Mouse (Mus musculus) myocyte (in vitro differentiated cells): ENCODE measurements at regions not wholly inside any gene's neighbourhood (a gene's known extent, or its start where the extent isn't known, plus 50 kb on each side); places are given as distances from the start of the nearest gene placed in this dataset.

Experiments used
- H3K27me3 ChIP-seq: one replicate; pipeline ENCODE4 v1.6.1; 2011; ENCODE audit not compliant: control insufficient read depth, insufficient read depth, insufficient read length
- H3K36me3 ChIP-seq: one replicate; pipeline ENCODE4 v1.6.1; 2011; ENCODE audit not compliant: control insufficient read depth, insufficient read depth
- H3K4me2 ChIP-seq: one replicate; pipeline ENCODE4 v1.6.1; 2011; ENCODE audit warnings: low read depth, control low read depth
- H3K4me3 ChIP-seq: one replicate; pipeline ENCODE4 v1.5.1; 2011; ENCODE audit warnings: mild to moderate bottlenecking, control low read depth, moderate library complexity
- H3K79me2 ChIP-seq: one replicate; pipeline ENCODE4 v1.6.1; 2011; ENCODE audit not compliant: control insufficient read depth, insufficient read depth
- H3ac ChIP-seq: one replicate; pipeline ENCODE4 v1.6.1; 2011; ENCODE audit not compliant: control insufficient read depth, insufficient read length
- CEBPB ChIP-seq: IDR thresholded peaks from 2 replicates; pipeline ENCODE4 v1.6.1; 2011; ENCODE audit warnings: mild to moderate bottlenecking, moderate library complexity; ENCODE audit not compliant: poor library complexity, insufficient read depth, severe bottlenecking
- E2F4 ChIP-seq: IDR thresholded peaks from one replicate; pipeline ENCODE4 v1.6.1; 2011; ENCODE audit warnings: mild to moderate bottlenecking, control low read depth, moderate library complexity; ENCODE audit not compliant: insufficient read depth
- MAX ChIP-seq: IDR thresholded peaks from one replicate; pipeline ENCODE4 v1.6.1; 2011; ENCODE audit warnings: low read depth, mild to moderate bottlenecking, control low read depth
- MYOD1 ChIP-seq, 3 experiments: IDR thresholded peaks; one replicate each; pipeline ENCODE4 v1.6.1; 2011; ENCODE audit warnings: control low read depth in 2 of 3, low read depth in 2 of 3, mild to moderate bottlenecking in 2 of 3, moderate library complexity in 1 of 3; ENCODE audit not compliant: insufficient read length in 2 of 3, control insufficient read depth in 1 of 3
- MYOG ChIP-seq, 3 experiments: IDR thresholded peaks; one replicate each; pipeline ENCODE4 v1.6.1; 2011; ENCODE audit warnings: control low read depth in 2 of 3, low read depth in 2 of 3, mild to moderate bottlenecking in 2 of 3; ENCODE audit not compliant: insufficient read length in 2 of 3, control insufficient read depth in 1 of 3, insufficient read depth in 1 of 3
- POLR2A ChIP-seq: IDR thresholded peaks from one replicate; pipeline ENCODE4 v1.6.1; 2011; ENCODE audit warnings: low read depth, mild to moderate bottlenecking, control low read depth, moderate library complexity; ENCODE audit not compliant: insufficient read length
- POLR2AphosphoS2 ChIP-seq: IDR thresholded peaks from one replicate; pipeline ENCODE4 v1.6.1; 2011; ENCODE audit warnings: low read depth, control low read depth; ENCODE audit not compliant: insufficient read length
- REST ChIP-seq: IDR thresholded peaks from one replicate; pipeline ENCODE4 v1.6.1; 2011; ENCODE audit warnings: mild to moderate bottlenecking, control low read depth, moderate library complexity; ENCODE audit not compliant: insufficient read depth, insufficient read length
- SRF ChIP-seq: IDR thresholded peaks from one replicate; pipeline ENCODE4 v1.6.1; 2011; ENCODE audit warnings: low read depth; ENCODE audit not compliant: control insufficient read depth, insufficient read length
- TCF12 ChIP-seq: IDR thresholded peaks from one replicate; pipeline ENCODE4 v1.6.1; 2011; ENCODE audit warnings: mild to moderate bottlenecking, control low read depth; ENCODE audit not compliant: poor library complexity, insufficient read depth, severe bottlenecking
- TCF3 ChIP-seq: IDR thresholded peaks from one replicate; pipeline ENCODE4 v1.6.1; 2011; ENCODE audit warnings: low read depth, control low read depth; ENCODE audit not compliant: insufficient read length
- USF1 ChIP-seq: IDR thresholded peaks from one replicate; pipeline ENCODE4 v1.6.1; 2011; ENCODE audit warnings: low read depth, mild to moderate bottlenecking, control low read depth, moderate library complexity

GRCm38 (mm10) chr4:52265196-52265595, 173.8 kb upstream of the Smc2 start:
- TF ChIP-seq TCF12 = no peak
- no peak for TF ChIP-seq TCF3
- TF ChIP-seq REST = no peak
- no peak for TF ChIP-seq MYOD1 (IDR thresholded peaks at IDR 0.05; ENCODE audit: control insufficient read depth in 1 of 3, insufficient read length in 2 of 3, low read depth in 2 of 3)
- TF ChIP-seq USF1 = no peak
- TF ChIP-seq POLR2A = no peak

GRCm38 (mm10) chr4:52282458-52282857, 156.6 kb upstream of the Smc2 start:
- H3K27me3 ChIP-seq = no peaks in the 10 kb centered on the region
- no peaks in the 10 kb centered on the region for H3K36me3 ChIP-seq
- no peak overlapping the region for H3ac ChIP-seq
- no peak for TF ChIP-seq REST
- no peak for TF ChIP-seq MYOG (IDR thresholded peaks at IDR 0.05; ENCODE audit: control insufficient read depth in 1 of 3, insufficient read depth in 1 of 3, insufficient read length in 2 of 3, low read depth in 2 of 3)
- no peak for TF ChIP-seq SRF
- TF ChIP-seq MAX = no peak
- no peak for TF ChIP-seq USF1
- TF ChIP-seq E2F4 = no peak
- TF ChIP-seq MYOD1 (IDR thresholded peaks at IDR 0.05; ENCODE audit: control insufficient read depth in 1 of 3, insufficient read length in 2 of 3, low read depth in 2 of 3) = no peak
- no peak for TF ChIP-seq CEBPB
- TF ChIP-seq TCF3 = no peak
- no peak for TF ChIP-seq TCF12
- no peak for TF ChIP-seq POLR2A
- TF ChIP-seq POLR2AphosphoS2 = no peak
- no peak overlapping the region for H3K4me2 ChIP-seq
- H3K79me2 ChIP-seq = no peaks in the 10 kb centered on the region
- H3K4me3 ChIP-seq = no peak overlapping the region

More at GRCm38 (mm10) chr4:52265196-52265595, 173.8 kb upstream of the Smc2 start:
- no peak overlapping the region for H3K4me3 ChIP-seq
- no peaks in the 10 kb centered on the region for H3K79me2 ChIP-seq
- no peak overlapping the region for H3ac ChIP-seq
- H3K27me3 ChIP-seq = no peaks in the 10 kb centered on the region
- H3K36me3 ChIP-seq = no peaks in the 10 kb centered on the region
- no peak overlapping the region for H3K4me2 ChIP-seq

GRCm38 (mm10) chr4:52284909-52285308, 154.1 kb upstream of the Smc2 start:
- Histone ChIP-seq H3K36me3 (no peaks in the 10 kb centered on the region), H3K4me3 (no peak overlapping the region), H3K79me2 (no peaks in the 10 kb centered on the region), H3ac (no peak overlapping the region), H3K27me3 (no peaks in the 10 kb centered on the region), H3K4me2 (no peak overlapping the region)
- TF ChIP-seq TCF3 (no peak), CEBPB (no peak), POLR2AphosphoS2 (no peak), USF1 (no peak), POLR2A (no peak), E2F4 (no peak), MYOG (IDR thresholded peaks at IDR 0.05; ENCODE audit: control insufficient read depth in 1 of 3, insufficient read depth in 1 of 3, insufficient read length in 2 of 3, low read depth in 2 of 3) (no peak), TCF12 (no peak), SRF (no peak), MAX (no peak), MYOD1 (IDR thresholded peaks at IDR 0.05; ENCODE audit: control insufficient read depth in 1 of 3, insufficient read length in 2 of 3, low read depth in 2 of 3) (no peak), REST (no peak)

GRCm38 (mm10) chr4:52293676-52294075, 145.4 kb upstream of the Smc2 start:
- no peak overlapping the region for H3K4me2 ChIP-seq
- H3K36me3 ChIP-seq = no peaks in the 10 kb centered on the region
- H3K27me3 ChIP-seq = no peaks in the 10 kb centered on the region
- TF ChIP-seq E2F4 = no peak
- H3K79me2 ChIP-seq = no peaks in the 10 kb centered on the region
- H3K4me3 ChIP-seq = no peak overlapping the region
- H3ac ChIP-seq = no peak overlapping the region

- H3K4me2 ChIP-seq = no peak overlapping the region
- H3K4me3 ChIP-seq = no peak overlapping the region
- no peaks in the 10 kb centered on the region for H3K79me2 ChIP-seq
- TF ChIP-seq CEBPB = no peak
- no peak for TF ChIP-seq MAX
- no peak for TF ChIP-seq E2F4
- TF ChIP-seq POLR2AphosphoS2 = no peak
- TF ChIP-seq REST = no peak
- TF ChIP-seq POLR2A = no peak
- TF ChIP-seq TCF12 = no peak
- TF ChIP-seq TCF3 = no peak
- TF ChIP-seq USF1 = no peak
- TF ChIP-seq MYOD1 (IDR thresholded peaks at IDR 0.05; ENCODE audit: control insufficient read depth in 1 of 3, insufficient read length in 2 of 3, low read depth in 2 of 3) = no peak
- TF ChIP-seq SRF = no peak
- no peak for TF ChIP-seq MYOG (IDR thresholded peaks at IDR 0.05; ENCODE audit: control insufficient read depth in 1 of 3, insufficient read depth in 1 of 3, insufficient read length in 2 of 3, low read depth in 2 of 3)
- no peak overlapping the region for H3ac ChIP-seq
- no peaks in the 10 kb centered on the region for H3K27me3 ChIP-seq
- H3K36me3 ChIP-seq = no peaks in the 10 kb centered on the region
These were observed 139.8 kb upstream of the Smc2 start for GRCm38 (mm10) chr4:52299226-52299625.
